Mouse (Mus musculus) heart, embryonic 14.5 days (tissue): ENCODE measurements around the gene Bcl9l. TPM values are rescaled to one million over a fixed set of nuclear protein-coding genes. Genes with fewer than 3 reads are reported as not detected.

Experiments used
- ATAC-seq: fragments of 200-750 bp; cut with Nextera tagmentation; 2 replicates; pipeline ENCODE4 v1.8.0; 2017; ENCODE audit warnings: low read depth, moderate TSS enrichment; ENCODE audit not compliant: insufficient number of reproducible peaks, insufficient read depth, low FRiP score
- H3K27ac ChIP-seq, 2 experiments: fragments of 200-500 bp in 1 of 2; fragments of 300-500 bp in 1 of 2; sonication (generic) in 1 of 2; replicated peaks in 1 of 2; 2 replicates each; pipeline ENCODE4 v1.5.1; 2012 to 2014; ENCODE audit warnings: low read depth in 2 of 2, low read length in 2 of 2, control low read depth in 1 of 2, mild to moderate bottlenecking in 1 of 2, mixed read lengths in 1 of 2; ENCODE audit not compliant: control insufficient read depth in 1 of 2, insufficient read depth in 1 of 2
- H3K27me3 ChIP-seq: fragments of 300-500 bp; sonication (generic); 2 replicates; pipeline ENCODE4 v1.6.1; 2014; ENCODE audit warnings: mild to moderate bottlenecking, low read length, control low read depth; ENCODE audit not compliant: control insufficient read depth, insufficient read depth
- H3K36me3 ChIP-seq: fragments of 300-500 bp; sonication (generic); 2 replicates; pipeline ENCODE4 v1.6.1; 2014; ENCODE audit warnings: mild to moderate bottlenecking, control low read depth, low read length, mixed read lengths; ENCODE audit not compliant: control insufficient read depth, insufficient read depth
- H3K4me1 ChIP-seq, 2 experiments: fragments of 200-500 bp in 1 of 2; fragments of 300-500 bp in 1 of 2; sonication (generic) in 1 of 2; 2 replicates each; pipeline ENCODE4 v1.6.1; 2012 to 2014; ENCODE audit warnings: low read length in 2 of 2, control low read depth in 1 of 2, mixed read lengths in 1 of 2; ENCODE audit not compliant: control insufficient read depth in 2 of 2, insufficient read depth in 2 of 2
- H3K4me2 ChIP-seq: fragments of 300-500 bp; sonication (generic); 2 replicates; pipeline ENCODE4 v1.6.1; 2014; ENCODE audit warnings: mild to moderate bottlenecking, low read length
- H3K4me3 ChIP-seq, 2 experiments: fragments of 200-500 bp in 1 of 2; fragments of 300-500 bp in 1 of 2; sonication (generic) in 1 of 2; 2 replicates each; pipeline ENCODE4 v1.5.1; 2012 to 2014; ENCODE audit warnings: low read length in 2 of 2, mild to moderate bottlenecking in 2 of 2, control low read depth in 1 of 2, low read depth in 1 of 2, moderate library complexity in 1 of 2; ENCODE audit not compliant: control insufficient read depth in 1 of 2, insufficient read depth in 1 of 2
- H3K9ac ChIP-seq: fragments of 300-500 bp; sonication (generic); 2 replicates; pipeline ENCODE4 v1.6.1; 2014; ENCODE audit warnings: mild to moderate bottlenecking, low read length
- H3K9me3 ChIP-seq: fragments of 300-500 bp; sonication (generic); 2 replicates; pipeline ENCODE4 v1.6.1; 2016; ENCODE audit warnings: low read length, control low read depth; ENCODE audit not compliant: control insufficient read depth
- WGBS: fragments of 180-500 bp; shearing (Covaris S2); extraction: QIAGEN DNeasy Blood & Tissue Kit; methylation state at CpG from one replicate; pipeline ENCODE4 v1.1.7; 2014; 5-methylcytosine and 5-hydroxymethylcytosine counted together
- polyA plus RNA-seq: library from polyadenylated mRNA; unstranded; fragments of >200 nt; fragmentation: Nextera tagmentation; extraction: Ambion mirVana; gene quantifications from 2 replicates; pipeline ENCODE4 v1.2.1, GENCODE M21; 2014

Bcl9l gene
- polyA plus RNA-seq, 1 experiment from 2014 or later: 12.5 TPM

DNA sequence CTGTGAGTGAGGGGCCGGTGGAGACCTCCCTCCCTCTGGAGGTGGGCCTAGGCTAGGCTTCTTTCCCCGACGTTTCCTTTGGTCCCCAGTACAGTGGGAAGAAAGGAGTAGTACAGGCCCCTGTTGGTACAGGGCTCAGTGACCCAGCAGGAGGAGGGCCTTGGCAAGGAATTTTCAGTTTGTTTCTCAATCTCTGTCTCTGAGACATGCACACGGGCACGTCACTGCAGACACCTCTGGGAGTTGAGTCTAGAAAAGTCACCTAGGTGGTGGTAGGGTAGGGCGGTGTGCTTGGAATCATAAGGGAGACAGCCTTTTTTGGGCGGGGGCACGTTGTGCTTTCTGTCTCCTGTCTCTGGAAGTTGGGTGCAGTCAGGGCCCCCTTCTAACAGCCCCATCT, 5.8 kb downstream of the Bcl9l start:
- peak overlapping the region; percentile 95 for H3K9ac ChIP-seq
- H3K9me3 ChIP-seq: no peaks in the 10 kb centered on the region
- no peak for ATAC-seq
- H3K4me2 ChIP-seq: peak overlapping the region; percentile 73
- 20% methylated on average over 8 of the region's 8 CpGs for WGBS
- H3K4me1 ChIP-seq: peaks cover 89 to 90% of the 10 kb centered on the region in 2 experiments
- H3K36me3 ChIP-seq: 0 out of 2 replicates have a peak, but pooled peaks cover 8% of the 10 kb centered on the region
- peak overlapping the region in 1 of 2 experiments; percentile 68; a peak in 1 of 4 replicates for H3K4me3 ChIP-seq
- H3K27ac ChIP-seq: peak overlapping the region; percentile 82 to 89
- H3K27me3 ChIP-seq: no peaks in the 10 kb centered on the region

- Histone ChIP-seq H3K4me1 (peaks cover 94 to 95% of the 10 kb centered on the region in 2 experiments), H3K27me3 (no peaks in the 10 kb centered on the region), H3K9me3 (no peaks in the 10 kb centered on the region), H3K4me3 (peak overlapping the region; percentile 18 to 25), H3K27ac (peak overlapping the region; percentile 82 to 89), H3K4me2 (peak overlapping the region; percentile 73), H3K36me3 (0 out of 2 replicates have a peak, but pooled peaks cover 8% of the 10 kb centered on the region), H3K9ac (peak overlapping the region; percentile 95)
- peak; percentile 37; the same call in 1 of the 2 replicates for ATAC-seq
- WGBS: 13% methylated on average over 5 of the region's 5 CpGs
Observed at GRCm38 (mm10) chr9:44488855-44489381, 6.3 kb downstream of the Bcl9l start.

DNA sequence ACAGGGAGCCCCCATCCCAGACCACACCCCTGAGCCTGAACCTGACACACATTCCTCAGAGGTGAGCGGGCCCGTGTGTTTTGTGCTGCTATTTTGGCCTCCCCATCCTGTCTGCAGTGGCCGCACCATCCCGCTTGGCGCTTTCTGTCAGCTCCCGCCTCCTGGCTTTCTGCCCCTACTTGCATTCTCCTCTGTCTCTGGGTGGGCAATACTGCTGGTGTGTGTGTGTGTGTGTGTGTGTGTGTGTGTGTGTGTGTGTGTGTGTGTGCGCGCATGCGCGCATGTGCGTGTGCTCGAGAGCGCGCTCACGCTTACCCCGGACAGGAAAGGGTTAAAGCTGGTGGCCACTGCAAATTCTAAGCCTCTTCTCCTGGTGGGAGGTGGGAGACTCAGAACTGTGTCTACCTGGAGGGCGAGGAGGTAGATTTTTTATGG, 7.0 kb downstream of the Bcl9l start:
- Histone ChIP-seq H3K36me3 (0 out of 2 replicates have a peak, but pooled peaks cover 8% of the 10 kb centered on the region), H3K4me2 (peak overlapping the region; percentile 73), H3K4me3 (peak overlapping the region; percentile 25 to 26), H3K9me3 (no peaks in the 10 kb centered on the region), H3K9ac (peak overlapping the region; percentile 95; the same call in 1 of the 2 replicates), H3K4me1 (peaks cover 96% of the 10 kb centered on the region in 2 experiments), H3K27me3 (no peaks in the 10 kb centered on the region), H3K27ac (peak overlapping the region; percentile 77 to 82)
- WGBS: 11% methylated on average over 17 of the region's 17 CpGs
- ATAC-seq: no peak

DNA sequence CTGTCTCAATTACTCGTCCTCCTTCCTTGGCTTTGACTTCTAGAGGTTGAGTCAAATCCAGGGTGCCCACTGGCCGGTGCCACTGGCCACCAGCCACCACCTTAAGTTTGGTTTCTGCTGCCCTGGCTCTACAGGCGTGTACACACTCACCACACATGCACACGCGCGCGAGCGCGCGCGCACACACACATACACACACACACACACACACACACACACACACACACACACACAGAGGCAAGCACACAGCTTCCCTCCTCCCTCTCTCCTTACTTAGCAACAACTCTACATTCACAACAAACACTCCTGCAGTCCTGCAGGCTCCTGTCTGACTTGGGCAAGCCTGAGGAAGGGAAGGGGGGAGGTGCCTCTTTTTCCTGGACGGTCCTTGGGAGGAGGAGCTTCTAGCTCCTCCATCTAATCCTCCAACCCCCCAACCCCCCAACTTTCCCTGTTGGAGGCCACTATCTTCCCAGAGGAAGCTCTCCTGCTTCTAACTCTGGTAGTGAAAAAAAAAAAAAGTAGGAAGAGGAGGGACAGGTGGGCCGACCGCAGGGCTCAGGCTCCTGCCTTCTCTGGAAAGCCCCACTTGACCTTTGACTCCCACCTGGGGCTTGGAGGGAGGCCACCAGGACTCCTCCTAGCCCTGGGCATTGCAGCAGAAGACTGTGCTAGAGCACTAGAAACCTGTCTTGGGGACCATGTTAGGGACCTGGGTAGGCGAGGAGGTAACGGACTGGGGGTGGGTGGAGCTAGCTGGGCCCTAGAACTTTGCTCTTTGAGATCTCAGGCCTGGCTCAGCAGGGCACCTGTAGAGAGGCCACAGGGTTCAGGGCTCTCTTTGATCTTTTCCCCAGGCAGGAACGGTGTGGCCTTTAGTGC, 7.7 kb downstream of the Bcl9l start:
- 28% methylated on average over 16 of the region's 17 CpGs for WGBS

DNA sequence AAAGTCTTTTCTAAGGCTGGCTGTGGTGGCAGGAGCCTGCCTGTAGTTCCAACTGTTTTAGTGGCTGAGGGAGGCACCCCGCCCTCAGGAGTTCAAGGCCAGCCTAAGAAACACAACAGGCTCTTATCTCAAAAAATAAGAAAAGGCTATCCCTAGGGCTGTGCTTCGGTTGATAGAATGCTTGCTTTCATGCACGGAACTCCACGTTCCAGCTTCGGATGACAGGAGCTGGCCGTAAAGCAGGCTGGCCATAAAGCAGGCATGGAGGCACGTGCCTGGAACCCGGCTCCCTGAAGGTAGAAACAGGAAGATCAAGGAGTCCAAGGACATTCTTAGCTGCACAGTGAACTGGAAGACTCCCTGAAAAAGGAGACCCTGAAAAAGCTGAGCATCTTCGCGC, 8.7 kb downstream of the Bcl9l start:
- Histone ChIP-seq H3K4me3 (no peak overlapping the region), H3K36me3 (0 out of 2 replicates have a peak, but pooled peaks cover 8% of the 10 kb centered on the region), H3K4me1 (peaks cover 86 to 92% of the 10 kb centered on the region in 2 experiments), H3K9me3 (no peaks in the 10 kb centered on the region), H3K9ac (no peak overlapping the region), H3K27ac (no peak overlapping the region), H3K4me2 (no peak overlapping the region), H3K27me3 (no peaks in the 10 kb centered on the region)
- 71% methylated on average over 10 of the region's 10 CpGs for WGBS
- ATAC-seq: no peak

More for the DNA sequence above, 7.7 kb downstream of the Bcl9l start:
- 0 out of 2 replicates have a peak, but pooled peaks cover 8% of the 10 kb centered on the region for H3K36me3 ChIP-seq
- H3K4me2 ChIP-seq: peak overlapping the region; percentile 73
- peak overlapping the region; percentile 25 to 26 for H3K4me3 ChIP-seq
- no peaks in the 10 kb centered on the region for H3K27me3 ChIP-seq
- no peaks in the 10 kb centered on the region for H3K9me3 ChIP-seq
- peaks cover 94 to 96% of the 10 kb centered on the region in 2 experiments for H3K4me1 ChIP-seq
- peak overlapping the region; percentile 95; the same call in 1 of the 2 replicates for H3K9ac ChIP-seq
- peak overlapping the region; percentile 77 to 82 for H3K27ac ChIP-seq
- ATAC-seq: no peak

DNA sequence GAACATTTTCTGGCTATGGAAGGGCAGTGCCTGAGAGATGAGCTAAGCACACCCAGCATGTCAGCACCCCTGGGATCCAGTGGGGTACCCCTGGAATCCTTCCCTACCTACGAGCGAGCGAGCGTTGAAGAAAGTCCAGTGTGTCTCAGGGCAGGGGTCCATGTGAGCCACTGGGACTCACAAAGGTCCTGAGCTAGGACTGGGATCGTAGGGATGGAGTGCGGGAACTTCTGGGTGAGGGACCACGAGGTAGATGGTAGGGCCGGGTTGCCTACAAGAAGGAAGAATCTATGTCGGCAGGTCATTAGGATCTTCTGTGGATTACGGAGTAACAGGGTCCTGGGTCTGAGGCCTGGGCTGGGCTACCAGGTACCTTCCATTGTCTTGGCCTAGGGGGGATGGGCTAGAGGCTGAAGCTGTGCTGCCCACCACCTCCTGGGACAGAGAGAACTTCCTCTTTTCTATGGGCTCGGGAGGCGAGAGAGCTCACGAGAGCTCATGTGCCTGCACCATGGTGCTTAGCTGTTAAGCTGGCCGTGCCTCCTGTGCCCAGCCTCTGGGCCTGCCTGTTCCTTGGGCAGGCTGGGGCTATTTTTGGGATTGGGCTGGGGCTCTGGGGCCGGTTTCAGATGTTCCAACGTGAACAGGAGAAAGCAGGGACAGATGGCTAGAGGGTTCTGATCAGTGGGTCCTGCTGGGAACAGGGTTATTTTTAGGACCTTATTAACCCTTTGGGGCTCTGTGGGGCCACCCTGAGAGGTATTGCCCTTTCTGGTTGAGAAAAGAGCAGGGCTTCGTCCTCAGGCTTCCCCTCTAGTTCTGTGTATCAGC, 10.2 kb downstream of the Bcl9l start:
- 42% methylated on average over 17 of the region's 17 CpGs for WGBS
- Histone ChIP-seq H3K4me3 (no peak overlapping the region; a peak in 1 of 4 replicates), H3K27ac (peak overlapping the region; percentile 91 to 92), H3K9me3 (no peaks in the 10 kb centered on the region), H3K27me3 (no peaks in the 10 kb centered on the region), H3K36me3 (0 out of 2 replicates have a peak, but pooled peaks cover 8% of the 10 kb centered on the region), H3K9ac (peak overlapping the region; percentile 60), H3K4me1 (peaks cover 87 to 92% of the 10 kb centered on the region in 2 experiments), H3K4me2 (peak overlapping the region; percentile 52)
- ATAC-seq: peak; percentile 24; the same call in 1 of the 2 replicates
